Mouse (Mus musculus) liver, postnatal 0 days (tissue): ENCODE measurements at regions not wholly inside any gene's neighbourhood (a gene's known extent, or its start where the extent isn't known, plus 50 kb on each side); places are given as distances from the start of the nearest gene placed in this dataset.

ENCODE experiments used
- ATAC-seq: fragments of 200-750 bp; cut with Nextera tagmentation; 2 replicates; pipeline ENCODE4 v1.8.0; 2017; ENCODE audit warnings: mild to moderate bottlenecking, moderate library complexity
- DNase-seq: peaks from one replicate; pipeline ENCODE4 v3.0.0-alpha.2; 2016
- H3K27ac ChIP-seq: fragments of 300-500 bp; sonication (generic); 2 replicates; pipeline ENCODE4 v1.5.1; 2014; ENCODE audit warnings: antibody characterized with exemption, moderate library complexity, mild to moderate bottlenecking, low read depth
- H3K27me3 ChIP-seq: fragments of 300-500 bp; sonication (generic); 2 replicates; pipeline ENCODE4 v1.6.1; 2014; ENCODE audit warnings: low read length, control low read depth, mixed read lengths; ENCODE audit not compliant: insufficient read depth
- H3K36me3 ChIP-seq: fragments of 300-500 bp; sonication (generic); replicated peaks from 2 replicates; pipeline ENCODE4 v1.6.1; 2014; ENCODE audit warnings: mild to moderate bottlenecking, control low read depth, low read length, moderate library complexity, mixed read lengths; ENCODE audit not compliant: insufficient read depth
- H3K4me1 ChIP-seq: fragments of 300-500 bp; sonication (generic); 2 replicates; pipeline ENCODE4 v1.6.1; 2014; ENCODE audit warnings: antibody characterized with exemption, mild to moderate bottlenecking, control low read depth; ENCODE audit not compliant: insufficient read depth
- H3K4me2 ChIP-seq: fragments of 300-500 bp; sonication (generic); 2 replicates; pipeline ENCODE4 v1.6.1; 2014; ENCODE audit warnings: low read depth, mild to moderate bottlenecking, low read length, moderate library complexity, mixed read lengths
- H3K4me3 ChIP-seq: fragments of 300-500 bp; sonication (generic); 2 replicates; pipeline ENCODE4 v1.5.1; 2014; ENCODE audit warnings: low read depth, low read length
- H3K9ac ChIP-seq: fragments of 300-500 bp; sonication (generic); replicated peaks from 2 replicates; pipeline ENCODE4 v1.6.1; 2014; ENCODE audit warnings: mild to moderate bottlenecking, moderate library complexity
- H3K9me3 ChIP-seq: fragments of 300-500 bp; sonication (generic); 2 replicates; pipeline ENCODE4 v1.6.1; 2016; ENCODE audit warnings: mild to moderate bottlenecking, control low read depth, low read length, mixed read lengths
- CTCF ChIP-seq: sonication (generic); IDR thresholded peaks from 2 replicates; pipeline ENCODE4 v1.5.1; 2016; ENCODE audit warnings: antibody characterized with exemption, low read depth
- EP300 ChIP-seq: IDR thresholded peaks from 2 replicates; pipeline ENCODE4 v1.6.1; 2016; ENCODE audit warnings: antibody characterized with exemption, low read depth, mild to moderate bottlenecking
- WGBS: fragments of 180-500 bp; shearing (Covaris S2); extraction: QIAGEN DNeasy Blood & Tissue Kit; methylation state at CpG from one replicate; pipeline ENCODE4 v1.1.7; 2014; ENCODE audit not compliant: insufficient replicate concordance; 5-methylcytosine and 5-hydroxymethylcytosine counted together

DNA sequence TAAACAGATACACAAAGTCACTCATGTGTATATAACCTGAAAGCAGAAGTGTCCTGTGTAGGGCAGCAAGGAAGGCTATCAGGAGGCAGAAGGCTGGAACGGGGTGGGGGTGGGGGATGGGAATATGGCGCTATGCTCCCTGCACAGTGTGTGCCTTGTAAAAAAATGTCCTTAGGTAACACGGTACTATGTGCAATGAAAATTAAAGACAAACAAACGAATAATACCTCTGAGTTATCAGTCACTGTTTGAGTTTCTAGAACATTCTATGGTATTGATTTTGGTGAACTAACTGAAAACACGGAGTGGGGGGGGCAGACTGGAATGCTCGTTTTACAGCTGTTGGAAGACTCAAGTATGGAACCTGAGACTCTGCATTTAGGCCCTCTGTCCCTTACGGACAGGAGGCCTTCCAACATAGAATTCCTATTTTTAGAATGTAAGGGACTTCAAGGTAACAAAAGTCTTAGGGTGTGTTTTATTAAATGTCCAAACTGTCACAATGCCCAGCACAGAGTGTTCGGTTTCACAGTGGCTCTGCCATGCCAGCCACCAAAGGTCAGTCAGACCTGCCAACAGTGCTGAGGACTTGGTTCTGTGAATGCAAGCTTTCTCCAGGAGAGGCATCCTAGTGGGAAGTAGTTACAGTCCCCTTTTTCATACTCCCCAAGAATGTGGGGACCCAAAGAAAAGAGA, 240.6 kb downstream of the Ano6 start:
- Histone ChIP-seq H3K36me3 (no peaks in the 10 kb centered on the region), H3K4me3 (no peak overlapping the region)
- 71% methylated on average over 8 of the region's 8 CpGs for WGBS

DNA sequence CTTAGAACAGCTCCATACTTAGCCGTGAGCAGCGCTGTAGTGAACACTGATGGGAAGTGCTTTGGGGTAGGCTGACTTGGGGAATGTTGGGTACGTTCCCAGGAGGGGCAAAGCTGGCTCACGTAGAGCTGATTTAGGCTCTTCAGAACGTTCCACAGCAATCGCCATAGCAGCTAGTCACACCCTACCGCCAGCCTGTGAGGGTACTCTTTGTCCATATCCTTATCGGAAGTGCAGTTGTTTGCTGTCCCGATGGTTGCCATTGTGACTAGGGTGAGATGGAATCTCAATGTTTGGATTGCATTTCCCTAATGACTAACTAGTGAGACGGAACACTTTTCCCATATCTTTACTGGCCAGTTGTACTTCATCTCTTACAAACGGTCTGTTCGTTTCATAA, 244.6 kb downstream of the Ano6 start:
- WGBS: 39% methylated on average over 12 of the region's 12 CpGs
- ATAC-seq: no peak
- H3K27me3 ChIP-seq: no peaks in the 10 kb centered on the region
- no peaks in the 10 kb centered on the region for H3K4me1 ChIP-seq
- no peak overlapping the region for H3K27ac ChIP-seq
- H3K9ac ChIP-seq: no peak overlapping the region
- H3K36me3 ChIP-seq: no peaks in the 10 kb centered on the region
- H3K9me3 ChIP-seq: no peaks in the 10 kb centered on the region
- no peak overlapping the region for H3K4me3 ChIP-seq
- no peak for TF ChIP-seq CTCF
- H3K4me2 ChIP-seq: no peak overlapping the region
- no peak for DNase-seq

More for the DNA sequence above, 240.6 kb downstream of the Ano6 start:
- Histone ChIP-seq H3K4me1 (no peaks in the 10 kb centered on the region), H3K27ac (no peak overlapping the region), H3K9me3 (no peaks in the 10 kb centered on the region), H3K9ac (no peak overlapping the region), H3K4me2 (no peak overlapping the region), H3K27me3 (no peaks in the 10 kb centered on the region)
- TF ChIP-seq EP300 (0 out of 2 replicates have a peak, but pooled peaks have one; percentile 15), CTCF (no peak)
- no peak for DNase-seq
- ATAC-seq: peak; percentile 87

GRCm38 (mm10) chr15:96045561-96045960, 241.8 kb upstream of the Arid2 start:
- TF ChIP-seq EP300: no peak
- no peak for TF ChIP-seq CTCF
- ATAC-seq (no peak), DNase-seq (no peak)
- Histone ChIP-seq H3K9me3 (no peaks in the 10 kb centered on the region), H3K9ac (no peak overlapping the region), H3K36me3 (no peaks in the 10 kb centered on the region), H3K4me1 (no peaks in the 10 kb centered on the region), H3K4me3 (no peak overlapping the region), H3K4me2 (no peak overlapping the region), H3K27ac (no peak overlapping the region), H3K27me3 (no peaks in the 10 kb centered on the region)
- WGBS: 52% methylated on average over 3 of the region's 3 CpGs

DNA sequence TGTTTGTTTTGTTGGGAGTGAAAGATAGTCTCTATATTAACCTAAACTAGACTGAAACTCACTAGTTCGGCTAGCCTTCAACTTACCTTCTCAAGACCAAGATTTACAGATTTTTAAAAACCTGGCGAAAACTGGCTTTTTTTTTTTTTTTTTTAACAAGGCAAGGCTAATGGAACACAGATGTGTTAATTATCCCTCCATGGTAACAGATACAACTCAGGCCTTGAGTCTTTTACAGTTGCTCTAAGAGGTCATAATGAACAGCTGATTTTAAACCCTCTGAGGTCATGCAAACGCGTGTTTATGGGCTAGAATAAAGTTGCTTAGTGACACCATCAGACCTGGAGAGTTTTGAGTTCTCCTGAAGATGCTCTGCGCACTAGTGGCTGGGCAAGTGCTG, 240.7 kb upstream of the Arid2 start:
- Histone ChIP-seq H3K27me3 (no peaks in the 10 kb centered on the region), H3K4me3 (no peak overlapping the region), H3K9ac (no peak overlapping the region), H3K4me1 (no peaks in the 10 kb centered on the region), H3K36me3 (no peaks in the 10 kb centered on the region), H3K9me3 (no peaks in the 10 kb centered on the region), H3K4me2 (no peak overlapping the region), H3K27ac (no peak overlapping the region)
- no peak for ATAC-seq
- TF ChIP-seq CTCF (no peak), EP300 (no peak)
- 78% methylated on average over 5 of the region's 5 CpGs for WGBS
- DNase-seq: no peak

- DNase-seq (no peak), ATAC-seq (no peak)
- H3K9ac ChIP-seq: no peak overlapping the region
- WGBS: 67% methylated on average over 4 of the region's 4 CpGs
- H3K4me2 ChIP-seq: no peak overlapping the region
- no peak for TF ChIP-seq CTCF
- TF ChIP-seq EP300: no peak
- H3K9me3 ChIP-seq: no peaks in the 10 kb centered on the region
- H3K4me1 ChIP-seq: no peaks in the 10 kb centered on the region
- no peaks in the 10 kb centered on the region for H3K27me3 ChIP-seq
- H3K36me3 ChIP-seq: no peaks in the 10 kb centered on the region
- H3K4me3 ChIP-seq: no peak overlapping the region
- H3K27ac ChIP-seq: no peak overlapping the region
Observed at GRCm38 (mm10) chr15:96050416-96050815, 236.9 kb upstream of the Arid2 start.

DNA sequence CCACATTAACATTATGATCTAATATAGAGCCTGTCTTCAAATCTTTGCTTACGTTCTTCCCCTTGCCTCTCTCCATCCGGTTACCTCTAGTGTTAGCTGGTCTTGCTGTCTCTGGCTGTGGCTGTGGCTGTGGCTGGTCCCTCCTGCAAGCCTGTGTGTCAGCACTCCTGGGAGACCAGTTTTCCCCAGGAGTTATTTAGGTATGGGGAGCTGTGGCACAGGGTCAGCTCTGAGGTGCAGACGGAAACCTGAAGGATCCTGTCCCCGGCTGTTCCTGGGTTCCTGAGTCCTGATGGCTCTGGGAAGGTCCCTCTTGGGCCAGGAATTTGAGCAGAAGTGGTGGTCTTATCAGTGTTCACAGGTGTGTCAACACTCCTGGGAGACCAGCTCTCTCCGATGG, 234.7 kb upstream of the Arid2 start:
- H3K9me3 ChIP-seq: no peaks in the 10 kb centered on the region
- ATAC-seq (no peak), DNase-seq (no peak)
- no peak overlapping the region for H3K4me3 ChIP-seq
- TF ChIP-seq CTCF (no peak), EP300 (no peak)
- H3K4me2 ChIP-seq: no peak overlapping the region
- no peaks in the 10 kb centered on the region for H3K4me1 ChIP-seq
- 82% methylated on average over 5 of the region's 5 CpGs for WGBS
- no peak overlapping the region for H3K9ac ChIP-seq
- no peak overlapping the region for H3K27ac ChIP-seq
- no peaks in the 10 kb centered on the region for H3K36me3 ChIP-seq
- H3K27me3 ChIP-seq: no peaks in the 10 kb centered on the region
